Mouse (Mus musculus) thymus, postnatal 10 days (tissue): Measurements from ENCODE around the gene Zfy1.
"Not testable (repeated sequence)": the region's sequence is repeated elsewhere in the genome, so short reads cannot be mapped to it uniquely, and the experiment has no call there.

Source experiments
- DNase-seq, 2 experiments: peaks; one replicate each; pipeline ENCODE4 v3.0.0; 2021; ENCODE audit warnings: low spot score in 2 of 2

The Zfy1 gene

DNA sequence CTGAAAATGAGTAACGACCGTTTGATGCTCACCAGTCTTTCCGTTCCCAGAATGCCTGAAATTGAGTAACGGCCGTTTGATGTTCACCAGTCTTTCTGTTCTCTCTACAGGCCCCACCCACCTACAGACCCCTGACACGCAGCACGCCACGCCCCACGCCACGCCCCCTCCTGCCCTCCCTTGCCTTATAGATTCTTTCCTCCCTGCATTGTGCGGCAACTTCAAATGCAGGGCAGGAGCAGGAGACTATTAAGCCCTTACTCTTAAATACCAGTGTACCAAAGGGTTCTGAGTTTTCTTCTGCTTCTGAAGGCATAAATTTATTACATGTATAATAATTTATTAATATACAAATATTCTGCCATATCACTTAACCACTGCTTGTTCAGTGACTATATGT lies at the start of gene Zfy1:
Zfy1 (minus strand) TSS at position 101 of the 400 bp plus-strand sequence.
- DNase-seq: not testable (repeated sequence)

DNA sequence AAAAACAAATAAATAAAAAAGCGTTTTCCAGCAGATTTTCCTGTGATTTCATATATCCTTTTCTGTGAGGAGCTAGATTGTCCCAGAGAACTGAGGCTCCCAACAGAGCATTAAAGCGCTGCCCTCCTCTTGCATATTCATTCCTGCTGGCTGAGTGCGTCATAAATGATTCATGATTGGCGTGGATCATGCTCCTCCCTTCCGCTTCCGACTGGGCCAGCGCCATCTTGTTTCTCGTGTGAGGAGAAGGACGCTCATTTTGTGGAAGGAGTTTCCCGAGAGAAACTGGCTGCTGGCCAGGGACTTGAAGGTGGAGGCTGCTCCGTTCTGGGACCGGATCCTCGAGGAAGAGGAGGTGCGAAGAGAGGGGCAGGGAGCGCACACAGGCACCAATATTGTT lies 21.2 kb upstream of the Zfy1 start, which contains the start of gene Uba1y:
Uba1y (plus strand) TSS at position 254 of the 400 bp plus-strand sequence.
- DNase-seq: no peak

DNA sequence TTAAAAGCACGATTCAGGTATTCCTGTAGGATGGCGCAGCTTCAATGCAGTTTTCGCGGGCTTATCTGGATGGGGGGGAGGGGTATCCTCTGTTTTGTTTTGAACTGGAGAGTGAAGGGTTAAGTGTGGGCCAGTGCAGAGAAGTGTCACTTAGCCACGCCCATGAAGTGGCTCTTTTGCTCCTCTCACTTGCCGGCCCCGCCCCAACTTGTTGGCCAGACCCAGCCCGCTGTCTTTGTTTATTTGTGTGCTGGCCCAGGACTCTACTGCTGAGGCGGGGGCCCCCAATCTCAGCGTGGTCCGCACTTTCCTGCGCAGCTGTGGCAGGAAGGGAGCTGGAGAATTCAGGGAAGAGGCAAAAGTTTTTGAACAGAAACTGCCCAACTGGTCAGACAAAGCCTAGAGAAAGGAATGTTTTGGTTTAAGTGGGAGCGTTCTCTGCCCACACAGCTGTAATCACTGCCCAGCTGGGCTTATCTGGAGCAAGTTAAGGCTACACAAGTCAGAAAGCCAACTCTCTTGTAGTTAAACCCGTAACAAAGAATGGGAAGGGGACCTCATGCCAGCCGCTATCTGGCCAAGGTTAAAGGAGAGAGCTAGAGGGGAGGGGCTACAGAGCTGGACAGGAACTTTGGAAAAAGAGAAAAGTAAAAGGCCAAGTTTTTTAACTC lies 11.9 kb upstream of the Zfy1 start:
- DNase-seq: no peak
